Mouse (Mus musculus): Measurements from ENCODE around the gene Lamc1.

Gene Lamc1

GRCm38 (mm10) chr1:153185828-153186803 lies 146.5 kb downstream of the Lamc1 start, which contains the start of gene Lamc2:
TSS of gene Lamc2 (minus strand) at chr1:153186447.
- peak; percentile 55 to 75 for DNase-seq

GRCm38 (mm10) chr1:153180586-153181289 lies 151.8 kb downstream of the Lamc1 start:
- DNase-seq, result no peak

GRCm38 (mm10) chr1:153180160-153180559 lies 152.4 kb downstream of the Lamc1 start:
- no peak for DNase-seq

- DNase-seq, result peak; percentile 81 to 88
Measured at GRCm38 (mm10) chr1:153174801-153175200, 157.8 kb downstream of the Lamc1 start.

- DNase-seq, result peak; percentile 63 to 70
Measured at GRCm38 (mm10) chr1:153173276-153173675, 159.3 kb downstream of the Lamc1 start.

GRCm38 (mm10) chr1:153172291-153172731 lies 160.3 kb downstream of the Lamc1 start:
- DNase-seq, result peak; percentile 32 to 54

- DNase-seq, result no peak
Measured at GRCm38 (mm10) chr1:153171011-153171410, 161.6 kb downstream of the Lamc1 start.

Data from kidney, postnatal 4 days (tissue).